Mouse (Mus musculus) intestine, embryonic 15.5 days (tissue): ENCODE data around the gene Paxx. TPM values are rescaled to one million over a fixed set of nuclear protein-coding genes. Genes with fewer than 3 reads are reported as not detected.

Experiments used
- ATAC-seq: fragments of 200-750 bp; cut with Nextera tagmentation; 2 replicates; pipeline ENCODE4 v1.8.0; 2017; ENCODE audit warnings: moderate TSS enrichment, moderate library complexity
- H3K27ac ChIP-seq: fragments of 300-500 bp; sonication (generic); 2 replicates; pipeline ENCODE4 v1.5.1; 2015; ENCODE audit warnings: mild to moderate bottlenecking, inconsistent platforms
- H3K27me3 ChIP-seq: fragments of 300-500 bp; sonication (generic); replicated peaks from 2 replicates; pipeline ENCODE4 v1.6.1; 2015; ENCODE audit warnings: inconsistent platforms
- H3K36me3 ChIP-seq: fragments of 300-500 bp; sonication (generic); 2 replicates; pipeline ENCODE4 v1.6.1; 2015; ENCODE audit warnings: inconsistent platforms
- H3K4me1 ChIP-seq: fragments of 300-500 bp; sonication (generic); replicated peaks from 2 replicates; pipeline ENCODE4 v1.6.1; 2015; ENCODE audit warnings: inconsistent platforms
- H3K4me2 ChIP-seq: fragments of 300-500 bp; sonication (generic); replicated peaks from 2 replicates; pipeline ENCODE4 v1.6.1; 2015; ENCODE audit warnings: mild to moderate bottlenecking, inconsistent platforms
- H3K4me3 ChIP-seq: fragments of 300-500 bp; sonication (generic); replicated peaks from 2 replicates; pipeline ENCODE4 v1.5.1; 2015; ENCODE audit warnings: inconsistent platforms
- H3K9ac ChIP-seq: fragments of 300-500 bp; sonication (generic); 2 replicates; pipeline ENCODE4 v1.6.1; 2015; ENCODE audit warnings: inconsistent platforms
- H3K9me3 ChIP-seq: fragments of 300-500 bp; sonication (generic); 2 replicates; pipeline ENCODE4 v1.6.1; 2016; ENCODE audit warnings: inconsistent platforms
- WGBS: fragments of 180-500 bp; shearing (Covaris S2); methylation state at CpG from one replicate; pipeline ENCODE4 v1.1.7; 2015; 5-methylcytosine and 5-hydroxymethylcytosine counted together
- polyA plus RNA-seq: library from polyadenylated mRNA; unstranded; fragments of >200 nt; fragmentation: Nextera tagmentation; extraction: Ambion mirVana; gene quantifications from 2 replicates; pipeline ENCODE4 v1.2.1, GENCODE M21; 2015

The Paxx gene
- polyA plus RNA-seq, 1 experiment from 2014 or later = 28.0 TPM

DNA sequence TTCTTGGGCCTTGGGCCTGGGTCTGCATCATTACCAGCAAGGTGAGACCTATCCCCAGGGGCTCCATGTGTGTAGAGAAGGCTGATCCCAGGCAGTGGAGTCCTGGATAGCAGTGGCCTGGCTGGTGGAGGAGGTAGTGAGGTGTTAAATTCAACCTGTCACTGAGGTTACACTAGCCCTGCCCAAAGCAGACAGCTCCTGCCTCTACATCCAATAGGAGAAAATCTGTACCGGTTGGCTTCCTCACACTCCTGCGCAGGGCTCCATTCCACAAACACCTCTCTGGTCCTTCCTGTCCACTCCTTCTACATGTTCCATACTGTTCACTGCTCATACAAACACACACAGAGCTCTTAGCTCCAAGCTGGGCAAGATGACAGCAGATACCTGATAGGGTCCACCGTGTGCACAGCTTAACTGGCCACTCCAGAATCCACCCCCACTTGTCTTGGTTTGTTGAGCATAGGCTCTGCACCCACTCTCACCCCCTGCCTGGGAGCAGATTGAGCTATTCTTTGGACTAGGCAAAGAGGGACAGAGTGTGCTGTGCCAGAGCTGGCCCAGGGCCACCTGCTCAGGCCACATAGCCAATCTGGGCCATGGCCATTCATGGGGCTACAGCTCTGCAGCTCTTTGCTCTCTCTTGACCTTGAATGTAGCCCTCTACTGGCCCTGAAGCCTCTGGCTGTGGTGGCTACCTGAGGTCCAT is 17.2 kb upstream of the Paxx start:
- Histone ChIP-seq H3K27ac (no peak overlapping the region), H3K36me3 (no peaks in the 10 kb centered on the region), H3K9me3 (no peaks in the 10 kb centered on the region), H3K9ac (no peak overlapping the region), H3K27me3 (no peaks in the 10 kb centered on the region), H3K4me3 (no peak overlapping the region), H3K4me2 (no peak overlapping the region), H3K4me1 (no peaks in the 10 kb centered on the region)
- 80% methylated on average over 3 of the region's 3 CpGs for WGBS
- ATAC-seq = no peak

DNA sequence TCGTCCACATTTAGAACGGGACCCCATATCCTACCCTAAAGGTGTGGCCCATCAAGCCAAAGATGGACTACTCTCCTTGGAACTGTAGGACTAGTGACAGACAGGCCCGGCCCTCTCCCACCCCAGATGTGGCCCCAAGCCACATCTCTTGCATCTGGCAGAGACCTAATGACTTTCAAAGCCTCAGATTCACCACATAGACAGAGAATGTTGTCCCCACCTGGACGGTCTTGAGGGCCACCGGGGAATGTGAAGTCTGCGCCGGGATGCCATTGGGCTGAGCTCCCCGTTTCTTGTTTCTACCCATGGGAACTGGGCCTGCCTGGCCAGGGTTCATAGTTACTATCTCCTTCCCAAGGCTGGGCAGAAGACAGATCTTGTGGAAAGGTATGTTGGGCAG is 16.6 kb upstream of the Paxx start:
- H3K27me3 ChIP-seq = no peaks in the 10 kb centered on the region
- no peak for ATAC-seq
- no peak overlapping the region for H3K4me3 ChIP-seq
- H3K4me2 ChIP-seq = no peak overlapping the region
- no peaks in the 10 kb centered on the region for H3K36me3 ChIP-seq
- 83% methylated on average over 8 of the region's 8 CpGs for WGBS
- H3K27ac ChIP-seq = no peak overlapping the region
- H3K9me3 ChIP-seq = no peaks in the 10 kb centered on the region
- H3K4me1 ChIP-seq = no peaks in the 10 kb centered on the region
- no peak overlapping the region for H3K9ac ChIP-seq

DNA sequence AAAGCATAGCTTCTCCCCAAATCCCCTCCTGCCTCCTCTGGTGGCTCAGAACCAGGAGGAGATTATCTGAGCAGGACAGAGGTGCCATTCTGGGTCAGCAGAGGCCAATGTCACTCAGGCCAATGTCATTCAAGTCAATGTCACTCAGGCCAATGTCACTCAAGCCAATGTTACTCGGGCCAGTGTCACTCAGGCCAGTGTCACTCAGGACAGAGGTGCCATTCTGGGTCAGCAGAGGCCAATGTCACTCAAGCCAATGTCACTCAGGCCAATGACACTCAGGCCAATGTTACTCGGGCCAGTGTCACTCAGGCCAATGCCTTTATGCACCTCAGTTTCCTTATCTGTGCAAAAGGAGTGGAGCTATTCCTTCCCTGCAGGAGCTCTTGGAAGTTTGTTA is 11.7 kb upstream of the Paxx start:
- H3K36me3 ChIP-seq = no peaks in the 10 kb centered on the region
- H3K27ac ChIP-seq = no peak overlapping the region
- WGBS = 75% methylated on average over 2 of the region's 2 CpGs
- H3K4me3 ChIP-seq = no peak overlapping the region
- peaks cover 11% of the 10 kb centered on the region; the same call in 1 of the 2 replicates for H3K4me1 ChIP-seq
- H3K9me3 ChIP-seq = no peaks in the 10 kb centered on the region
- no peak for ATAC-seq
- H3K4me2 ChIP-seq = no peak overlapping the region
- H3K9ac ChIP-seq = no peak overlapping the region
- H3K27me3 ChIP-seq = no peaks in the 10 kb centered on the region

DNA sequence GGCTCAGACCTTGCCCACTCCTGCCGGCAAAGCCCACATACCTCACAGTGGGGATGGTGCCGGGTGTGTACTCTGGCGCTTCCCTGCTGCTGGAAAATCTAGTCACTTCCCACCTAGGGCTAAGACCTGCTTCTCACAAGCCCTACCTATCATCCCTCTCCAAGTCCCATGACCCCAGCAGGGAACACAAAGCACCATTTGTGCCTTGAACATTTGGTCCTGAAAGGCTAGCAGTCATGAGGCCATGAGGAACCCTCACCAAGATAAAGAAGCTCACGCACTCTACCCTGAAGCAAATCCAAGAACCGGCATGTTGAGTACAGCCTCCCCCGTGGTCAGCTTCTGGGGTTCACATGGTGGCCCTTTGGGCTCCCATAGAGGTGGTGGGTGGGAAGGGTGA is 9.1 kb upstream of the Paxx start, which contains the start of gene Ptgds:
Ptgds (minus strand) TSS at position 78 of the 400 bp plus-strand sequence.
- Histone ChIP-seq H3K4me3 (no peak within 1 kb of the TSS), H3K4me1 (peaks cover 16% of the 10 kb centered on the region), H3K36me3 (no peaks in the 10 kb centered on the region), H3K9ac (no peak within 1 kb of the TSS), H3K27ac (no peak within 1 kb of the TSS), H3K4me2 (no peak within 1 kb of the TSS), H3K9me3 (no peaks in the 10 kb centered on the region), H3K27me3 (no peaks in the 10 kb centered on the region)
- WGBS = 52% methylated on average over 6 of the region's 6 CpGs
- ATAC-seq = no peak

DNA sequence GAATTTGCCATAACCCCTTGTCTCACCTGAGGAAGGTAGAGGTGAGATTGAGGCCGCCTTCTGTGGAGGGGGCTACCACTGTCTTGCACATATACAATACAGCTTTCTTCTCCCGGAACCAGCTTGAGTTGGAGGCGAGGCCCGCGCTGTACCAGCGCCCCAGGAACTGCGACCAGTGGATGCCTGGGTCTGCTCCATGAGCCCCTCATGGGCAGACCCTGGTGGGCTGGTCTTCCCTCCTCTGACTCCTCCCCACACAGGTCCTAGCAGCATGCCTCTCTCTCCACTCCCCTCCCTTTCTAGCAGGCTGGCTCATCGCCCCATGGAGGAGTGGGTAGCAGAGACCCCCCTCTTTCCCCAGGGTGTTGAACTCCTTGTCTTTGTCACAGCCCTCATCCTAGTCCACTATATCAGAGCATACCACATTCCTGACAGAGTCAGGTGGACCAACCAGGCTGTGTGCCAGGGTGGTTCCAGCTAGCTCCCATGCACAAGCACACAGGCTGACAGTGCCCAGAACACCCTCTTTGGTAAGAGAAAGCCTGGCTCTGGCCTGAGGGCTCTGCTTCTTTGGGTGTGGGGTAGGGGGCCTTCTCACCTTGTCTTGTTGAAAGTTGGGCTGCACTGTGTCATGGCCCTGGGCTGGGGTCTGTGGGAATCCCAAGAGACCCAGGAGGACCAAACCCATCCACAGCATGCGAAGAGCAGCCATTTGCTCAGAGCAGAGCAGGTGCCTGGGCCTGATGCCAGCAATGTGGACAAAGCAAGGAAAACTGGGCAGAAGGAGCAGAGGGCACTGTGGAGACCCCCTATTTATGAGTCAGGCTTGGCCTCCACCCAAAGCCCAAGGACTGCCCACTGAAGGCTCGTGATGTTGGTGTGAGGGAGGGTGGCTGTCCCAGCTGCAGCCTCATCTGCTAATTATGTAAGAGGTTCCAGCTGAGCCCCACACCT is 8.3 kb upstream of the Paxx start:
- WGBS = 73% methylated on average over 10 of the region's 10 CpGs
- no peak overlapping the region for H3K9ac ChIP-seq
- no peaks in the 10 kb centered on the region for H3K36me3 ChIP-seq
- ATAC-seq = peak; percentile 24
- no peaks in the 10 kb centered on the region for H3K9me3 ChIP-seq
- H3K4me1 ChIP-seq = peaks cover 16% of the 10 kb centered on the region
- H3K27me3 ChIP-seq = no peaks in the 10 kb centered on the region
- H3K27ac ChIP-seq = no peak overlapping the region
- 0 out of 2 replicates have a peak overlapping the region, but pooled peaks have one; percentile 3 for H3K4me2 ChIP-seq
- no peak overlapping the region for H3K4me3 ChIP-seq

DNA sequence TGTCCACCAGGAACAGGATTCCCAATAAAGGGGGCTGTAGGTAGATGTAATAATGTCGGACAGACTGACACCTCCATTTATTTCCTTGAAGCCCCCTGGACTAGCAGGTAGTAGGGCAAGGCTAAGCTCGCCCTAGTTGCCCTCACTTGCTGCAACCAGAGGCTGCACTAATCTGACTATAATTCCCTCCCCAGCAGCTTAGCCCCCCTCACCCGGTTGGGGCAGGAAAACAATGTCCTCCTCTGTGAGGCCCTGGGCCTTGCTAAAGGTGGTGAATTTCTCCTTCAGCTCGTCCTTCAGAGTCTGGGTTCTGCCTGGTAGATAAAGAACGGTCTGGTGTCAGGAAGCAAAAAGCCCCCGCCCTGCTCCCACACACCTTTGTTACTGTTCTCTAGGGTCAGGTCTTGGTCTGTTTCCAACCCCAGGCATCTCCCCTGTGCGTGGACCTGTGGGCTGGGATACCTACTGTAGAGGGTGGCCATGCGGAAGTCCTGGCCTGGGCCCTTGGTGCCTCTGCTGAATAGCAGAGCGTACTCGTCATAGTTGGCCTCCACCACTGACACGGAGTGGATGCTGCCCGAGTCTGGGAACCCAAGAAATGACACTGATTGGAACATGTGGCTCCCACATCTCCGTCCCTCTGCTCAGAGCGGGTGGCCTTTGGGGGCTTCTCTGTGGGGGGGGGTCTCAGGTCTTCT is 6.9 kb upstream of the Paxx start:
- no peaks in the 10 kb centered on the region for H3K36me3 ChIP-seq
- no peak overlapping the region for H3K9ac ChIP-seq
- H3K27me3 ChIP-seq = no peaks in the 10 kb centered on the region
- ATAC-seq = no peak
- no peak overlapping the region for H3K4me2 ChIP-seq
- H3K4me1 ChIP-seq = peaks cover 16% of the 10 kb centered on the region
- WGBS = 77% methylated on average over 14 of the region's 14 CpGs
- no peaks in the 10 kb centered on the region for H3K9me3 ChIP-seq
- H3K4me3 ChIP-seq = no peak overlapping the region
- no peak overlapping the region for H3K27ac ChIP-seq

DNA sequence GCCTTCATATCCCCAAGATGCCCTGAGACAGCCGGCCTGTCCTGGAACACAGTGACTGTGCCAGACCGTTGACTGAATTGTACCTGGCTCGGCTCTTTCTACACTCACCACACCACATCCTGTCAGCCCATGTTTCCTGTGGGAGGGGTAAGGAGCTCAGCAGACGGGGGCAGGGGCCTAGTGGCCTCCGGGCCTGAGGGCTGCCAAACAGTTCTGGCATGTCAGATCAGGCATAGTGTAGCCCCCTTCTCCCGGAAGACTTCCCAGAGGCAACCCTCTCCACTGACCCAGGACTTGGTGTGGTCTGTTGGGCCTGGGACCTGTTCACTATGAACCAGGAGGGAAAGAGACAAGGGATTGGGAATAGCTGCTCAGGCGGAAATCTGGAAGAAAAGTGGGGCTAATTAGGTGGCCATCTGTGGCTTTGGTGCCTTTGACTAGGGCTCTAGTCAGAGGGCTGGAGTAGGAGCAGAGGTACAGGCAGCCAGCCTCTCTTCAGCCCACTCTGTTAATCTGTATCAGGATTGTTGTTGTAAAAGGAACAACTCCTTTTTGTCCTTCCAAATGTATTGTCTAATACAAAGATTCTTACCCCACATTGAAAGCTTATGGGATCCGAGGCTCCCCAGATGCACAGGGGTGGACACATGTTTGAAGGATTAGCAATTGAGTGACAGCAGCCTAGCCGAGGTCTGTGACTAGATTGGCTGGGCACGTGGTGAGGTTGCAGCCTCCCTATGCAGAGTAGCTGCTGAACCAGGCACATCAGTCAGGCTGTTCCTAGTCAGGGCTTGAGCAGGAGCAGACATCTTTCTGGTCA is 5.1 kb upstream of the Paxx start:
- Histone ChIP-seq H3K27me3 (no peaks in the 10 kb centered on the region), H3K27ac (no peak overlapping the region)

DNA sequence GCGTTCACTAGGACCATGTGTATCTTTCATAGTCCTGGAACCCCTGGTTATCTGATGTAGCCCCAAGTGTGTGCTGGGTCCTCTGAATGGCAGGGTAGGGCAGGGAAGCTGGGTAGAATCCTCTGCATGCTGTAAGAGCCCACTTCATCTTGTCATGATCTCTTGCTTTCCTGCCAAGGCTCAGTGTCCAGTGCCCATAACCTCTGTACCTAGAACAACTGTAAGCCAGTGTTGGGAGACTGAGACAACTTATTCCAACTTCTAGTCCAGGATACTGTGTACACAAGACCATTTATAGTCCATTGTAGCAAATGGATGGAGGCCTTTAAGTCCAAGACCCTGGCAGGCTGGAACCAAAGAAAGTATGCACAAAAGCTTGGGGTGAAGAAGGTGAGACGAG is 4.4 kb upstream of the Paxx start:
- ATAC-seq = no peak
- H3K4me1 ChIP-seq = peaks cover 23% of the 10 kb centered on the region
- no peak overlapping the region for H3K4me2 ChIP-seq
- 78% methylated on average over 2 of the region's 2 CpGs for WGBS
- H3K27me3 ChIP-seq = no peaks in the 10 kb centered on the region
- no peaks in the 10 kb centered on the region for H3K9me3 ChIP-seq
- H3K27ac ChIP-seq = no peak overlapping the region
- H3K36me3 ChIP-seq = no peaks in the 10 kb centered on the region
- H3K9ac ChIP-seq = no peak overlapping the region
- no peak overlapping the region for H3K4me3 ChIP-seq

More for the DNA sequence above, 5.1 kb upstream of the Paxx start:
- Histone ChIP-seq H3K4me3 (no peak overlapping the region), H3K9me3 (no peaks in the 10 kb centered on the region), H3K4me2 (no peak overlapping the region), H3K9ac (no peak overlapping the region), H3K4me1 (peaks cover 22% of the 10 kb centered on the region), H3K36me3 (no peaks in the 10 kb centered on the region)
- ATAC-seq = no peak
- WGBS = 50% methylated on average over 10 of the region's 10 CpGs

DNA sequence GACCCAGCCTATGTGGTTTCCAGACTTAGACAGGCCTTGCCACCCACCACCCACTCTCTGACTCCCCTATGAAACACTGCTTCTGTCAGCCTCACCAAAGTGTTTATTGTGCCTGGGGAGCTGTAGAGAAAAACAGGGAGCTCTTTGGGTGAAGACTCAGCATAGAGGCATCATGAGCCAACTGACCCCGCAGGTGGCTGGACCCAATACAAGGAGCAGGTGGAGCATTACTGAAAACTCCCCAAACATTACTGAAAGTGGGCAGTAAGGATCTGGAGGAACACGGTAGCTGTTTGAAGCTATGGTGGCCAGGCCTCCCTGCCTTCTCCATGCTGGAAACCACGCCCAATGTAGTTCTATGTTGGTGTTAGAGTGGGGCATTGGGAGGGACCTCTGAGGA is 2.7 kb upstream of the Paxx start:
- no peak overlapping the region for H3K4me3 ChIP-seq
- H3K27me3 ChIP-seq = no peaks in the 10 kb centered on the region
- no peak for ATAC-seq
- H3K4me2 ChIP-seq = no peak overlapping the region
- H3K36me3 ChIP-seq = no peaks in the 10 kb centered on the region
- H3K9me3 ChIP-seq = no peaks in the 10 kb centered on the region
- H3K9ac ChIP-seq = no peak overlapping the region
- peaks cover 35% of the 10 kb centered on the region for H3K4me1 ChIP-seq
- H3K27ac ChIP-seq = no peak overlapping the region
- 91% methylated on average over 3 of the region's 3 CpGs for WGBS

DNA sequence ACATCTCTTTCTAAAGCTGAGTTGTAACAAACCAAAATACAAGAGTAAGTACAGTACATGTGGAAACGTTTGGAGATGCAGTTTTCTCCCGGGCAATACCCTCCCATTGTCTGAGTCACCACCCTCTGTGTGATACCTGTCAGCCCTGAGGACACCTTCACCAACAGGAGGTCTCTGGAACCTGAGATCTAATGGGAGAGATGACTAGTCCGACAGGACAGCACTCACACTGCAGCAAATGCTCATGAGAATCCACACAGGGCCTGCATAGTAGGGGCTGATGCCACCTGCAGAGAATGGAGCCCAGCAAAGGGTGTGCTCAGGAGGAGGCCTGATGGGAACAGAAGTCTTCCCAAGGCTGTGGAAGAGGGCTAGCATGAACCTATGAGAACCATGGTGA is 513 bp upstream of the Paxx start:
- Histone ChIP-seq H3K4me2 (peak overlapping the region; percentile 77), H3K36me3 (no peaks in the 10 kb centered on the region), H3K27ac (peak overlapping the region; percentile 75), H3K4me1 (peaks cover 34% of the 10 kb centered on the region), H3K9me3 (no peaks in the 10 kb centered on the region), H3K27me3 (no peaks in the 10 kb centered on the region), H3K9ac (no peak overlapping the region), H3K4me3 (peak overlapping the region; percentile 64)
- 25% methylated on average over 3 of the region's 3 CpGs for WGBS
- ATAC-seq = 0 out of 2 replicates have a peak, but pooled peaks have one; percentile 0

DNA sequence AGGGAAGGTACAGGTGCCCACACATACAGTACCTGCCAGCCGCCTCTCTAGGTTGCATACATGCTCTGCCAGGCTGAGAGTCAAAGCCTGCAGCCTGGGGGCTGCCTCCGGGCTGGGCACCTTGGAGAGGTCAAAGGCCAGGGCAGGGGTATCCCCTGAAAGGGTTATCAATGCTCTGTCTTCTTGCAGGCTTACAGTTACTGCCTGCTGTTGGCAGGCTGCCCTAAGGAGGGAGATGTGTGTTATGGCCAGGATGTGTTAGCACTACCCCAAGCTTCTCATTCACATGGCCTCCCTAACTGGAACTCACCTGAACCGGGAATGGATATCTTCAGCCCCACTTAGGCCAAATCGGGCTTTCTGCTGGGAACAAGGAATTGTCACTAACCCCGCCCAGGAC is 759 bp downstream of the Paxx start:
- peak; percentile 9 for ATAC-seq
- Histone ChIP-seq H3K36me3 (no peaks in the 10 kb centered on the region), H3K9ac (peak overlapping the region; percentile 66), H3K27ac (peak overlapping the region; percentile 83), H3K4me1 (peaks cover 34% of the 10 kb centered on the region), H3K9me3 (no peaks in the 10 kb centered on the region), H3K4me3 (peak overlapping the region; percentile 64), H3K4me2 (peak overlapping the region; percentile 77), H3K27me3 (no peaks in the 10 kb centered on the region)
- WGBS = 29% methylated on average over 5 of the region's 5 CpGs
